Mouse (Mus musculus): ENCODE measurements around the gene Higd1c.
"Not testable (repeated sequence)": the region's sequence is repeated elsewhere in the genome, so short reads cannot be mapped to it uniquely, and the experiment has no call there.

Higd1c gene

DNA sequence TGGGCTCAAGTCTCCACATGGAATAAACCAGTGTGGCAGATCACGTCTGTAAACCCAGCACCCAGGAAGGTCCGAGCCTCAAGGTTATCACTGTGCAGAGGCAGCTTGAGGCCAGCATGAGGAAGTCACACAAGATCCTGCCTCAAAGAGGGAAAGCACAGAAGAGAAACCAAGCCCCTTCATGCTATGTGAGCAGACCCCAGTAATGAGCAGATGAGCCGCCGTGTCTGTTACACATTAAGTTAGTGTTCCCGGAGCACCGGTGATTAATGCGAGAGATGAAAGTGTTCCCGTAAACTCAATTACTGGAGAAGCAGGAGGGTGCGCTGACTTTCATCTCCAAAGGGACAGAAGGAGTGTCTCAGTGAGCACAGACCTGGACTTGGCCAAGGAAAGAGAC, 1.6 kb downstream of the Higd1c start:
- DNase-seq: not testable (repeated sequence)

DNA sequence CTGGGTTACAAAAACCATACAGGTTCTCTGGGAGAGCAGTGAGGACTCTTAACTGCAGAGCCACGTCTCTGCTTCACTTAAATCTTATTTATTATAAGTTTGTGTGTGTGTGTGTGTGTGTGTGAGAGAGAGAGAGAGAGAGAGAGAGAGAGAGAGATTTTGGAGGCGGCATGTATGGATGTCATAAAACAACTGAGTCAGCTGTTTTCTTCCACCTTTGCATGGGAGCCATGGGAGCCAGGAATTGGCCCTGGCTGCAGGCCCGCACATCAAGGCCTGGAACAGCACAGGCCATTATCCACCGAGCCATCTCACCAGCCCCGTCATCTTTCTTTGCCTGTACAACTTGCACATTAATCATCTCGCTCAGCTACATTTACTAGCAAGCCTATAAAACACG, 2.8 kb downstream of the Higd1c start:
- no peak for DNase-seq

- peak; percentile 61 for DNase-seq
Observed at GRCm38 (mm10) chr15:100375066-100375465, 10.7 kb downstream of the Higd1c start.

- DNase-seq: not testable (repeated sequence)
Observed at GRCm38 (mm10) chr15:100377847-100378505, 13.6 kb downstream of the Higd1c start.

GRCm38 (mm10) chr15:100379658-100380057, 15.3 kb downstream of the Higd1c start:
- DNase-seq: no peak

DNA sequence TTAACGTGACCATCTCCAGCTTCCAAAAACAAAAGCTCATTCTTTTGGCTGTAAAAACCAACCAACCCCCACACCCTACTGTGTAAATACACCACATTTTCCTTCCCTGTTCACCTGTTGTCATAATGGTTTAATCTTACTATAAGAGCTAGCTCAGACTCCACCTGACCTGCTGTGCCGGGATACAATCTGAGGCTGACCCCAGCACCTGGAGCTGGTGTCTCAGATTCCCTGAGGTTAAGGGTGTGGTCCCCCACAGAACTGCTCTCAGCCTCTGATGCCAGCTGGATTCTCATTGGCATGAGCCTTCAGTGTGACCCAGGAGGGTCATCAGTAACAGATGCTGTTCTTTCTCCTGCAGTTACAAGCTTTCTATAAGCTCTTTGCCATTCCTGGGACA, 15.8 kb downstream of the Higd1c start:
- DNase-seq: no peak

- no peak for DNase-seq
Observed at GRCm38 (mm10) chr15:100385705-100386104, 21.4 kb downstream of the Higd1c start.

GRCm38 (mm10) chr15:100387544-100388223, 23.3 kb downstream of the Higd1c start:
- DNase-seq: no peak

DNA sequence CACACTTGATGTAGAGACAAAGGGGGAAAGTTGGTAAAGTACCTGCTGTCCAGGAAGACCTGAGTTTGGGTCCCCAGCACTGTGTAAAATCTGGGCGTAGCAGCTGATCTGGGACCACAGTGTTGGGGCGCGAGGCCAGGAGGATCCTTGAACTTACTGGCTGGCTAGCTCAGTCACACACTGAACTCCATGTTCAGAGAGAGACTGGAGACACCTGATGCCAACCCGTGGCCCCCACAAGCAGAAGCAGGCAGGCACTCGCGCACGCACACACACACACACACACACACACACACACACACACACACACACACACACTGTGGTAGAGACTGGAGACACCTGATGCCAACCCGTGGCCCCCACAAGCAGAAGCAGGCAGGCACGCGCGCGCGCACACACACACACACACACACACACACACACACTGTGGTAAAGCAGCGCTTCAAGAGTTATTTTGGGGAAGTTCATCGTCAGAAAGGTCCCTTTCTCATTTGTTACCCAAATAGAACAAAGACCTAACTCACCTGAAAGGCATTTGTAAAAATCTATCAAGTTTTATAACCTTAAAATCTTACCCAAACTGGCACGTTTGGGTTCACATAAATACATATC, 24.0 kb downstream of the Higd1c start:
- no peak for DNase-seq

- DNase-seq: no peak
Observed at GRCm38 (mm10) chr15:100388886-100389285, 24.5 kb downstream of the Higd1c start.

DNA sequence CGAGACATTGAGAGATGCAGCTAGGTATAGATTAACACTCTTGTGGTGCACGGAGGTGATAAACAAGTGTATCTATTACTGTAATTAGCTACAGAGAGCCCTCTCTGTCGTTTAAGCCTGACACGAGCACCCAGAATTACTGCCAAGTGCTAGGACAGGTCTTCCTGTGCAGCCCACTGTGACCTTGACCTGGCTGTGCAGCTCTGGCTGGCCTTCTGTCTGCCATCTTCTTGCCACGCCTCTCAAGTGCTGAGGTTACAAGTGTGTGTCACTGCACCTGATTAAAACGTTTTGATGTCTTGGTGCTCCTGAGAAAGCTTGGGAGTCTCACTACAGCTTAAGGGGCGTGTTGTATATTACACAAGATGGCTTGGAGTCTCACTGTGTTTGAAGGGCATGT, 26.7 kb downstream of the Higd1c start:
- no peak for DNase-seq

DNA sequence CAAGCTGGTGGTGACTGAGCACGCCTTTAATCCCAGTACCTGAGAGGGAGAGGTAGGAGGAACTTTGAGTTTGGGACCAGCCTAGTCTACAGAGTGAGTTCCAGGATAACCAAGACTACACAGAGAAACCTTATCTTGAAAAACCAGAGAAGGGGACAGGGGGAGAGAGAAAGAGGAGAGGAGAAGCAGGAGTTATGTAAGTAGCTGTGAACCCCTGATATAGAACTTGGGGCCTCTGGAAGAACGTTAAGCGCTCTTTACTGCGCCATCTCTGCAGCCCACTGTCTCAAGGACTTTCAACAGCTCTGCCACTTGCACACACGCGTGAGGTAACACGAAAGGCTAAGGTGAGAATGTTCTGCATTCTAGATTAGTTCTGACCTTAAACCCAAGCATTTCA, 27.3 kb downstream of the Higd1c start:
- DNase-seq: no peak

- no peak for DNase-seq
Observed at GRCm38 (mm10) chr15:100393016-100393415, 28.7 kb downstream of the Higd1c start.

GRCm38 (mm10) chr15:100395561-100395960, 31.2 kb downstream of the Higd1c start:
- no peak for DNase-seq

- DNase-seq: no peak
Observed at GRCm38 (mm10) chr15:100400592-100401250, 36.4 kb downstream of the Higd1c start.

GRCm38 (mm10) chr15:100401811-100402210, 37.5 kb downstream of the Higd1c start:
- DNase-seq: no peak

DNA sequence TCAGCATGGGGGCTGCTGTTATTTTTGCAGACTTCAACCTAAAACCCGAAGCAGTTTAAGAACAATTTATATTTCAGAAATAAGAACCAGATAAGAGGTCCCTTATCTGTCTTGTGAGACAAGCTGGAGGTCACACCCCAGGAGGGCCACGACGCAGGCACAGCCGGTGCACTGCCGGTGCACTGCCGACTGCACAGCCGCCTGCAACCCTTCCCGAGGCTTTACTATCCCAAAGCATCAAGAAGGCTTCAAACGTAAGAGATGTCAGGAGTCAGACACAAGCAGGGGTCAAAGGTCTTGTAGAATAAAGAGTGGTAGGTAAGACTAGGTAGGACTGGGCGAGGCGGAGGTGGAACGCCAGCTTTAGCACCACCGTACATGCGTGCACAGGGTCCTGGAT, 38.0 kb downstream of the Higd1c start:
- no peak for DNase-seq

GRCm38 (mm10) chr15:100402798-100403197, 38.5 kb downstream of the Higd1c start:
- DNase-seq: no peak

DNA sequence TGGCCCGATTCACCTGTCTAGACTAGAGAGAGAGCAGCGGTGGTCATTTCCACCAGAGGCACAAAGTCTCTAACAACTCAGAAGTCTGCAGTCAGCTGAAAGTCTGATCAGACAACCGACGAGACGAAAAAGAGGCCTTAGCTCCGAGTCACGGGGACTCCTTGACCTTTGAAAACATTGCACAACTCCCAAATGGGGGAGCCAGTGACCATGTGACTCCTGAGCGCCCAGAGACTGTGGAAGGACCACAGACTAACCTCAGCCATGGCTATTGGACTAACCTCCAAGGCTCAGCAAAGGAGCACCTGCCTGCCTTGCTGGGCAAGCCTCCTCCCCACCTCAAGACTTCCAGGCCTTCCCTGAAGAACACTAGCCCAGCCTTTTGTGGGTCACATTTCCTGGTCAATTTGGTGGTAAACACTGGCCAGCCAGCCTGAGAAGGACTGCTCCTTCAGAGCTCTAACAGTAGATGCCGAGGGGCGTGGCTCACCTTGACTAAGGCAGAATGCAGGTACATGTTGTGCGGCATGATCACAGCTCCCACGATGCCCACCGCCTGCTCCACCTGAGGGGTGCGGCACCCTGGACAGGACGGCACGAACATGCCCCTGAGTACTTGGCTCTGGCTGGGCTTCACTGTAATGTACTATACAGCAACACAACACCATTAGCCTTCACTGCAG, 39.1 kb downstream of the Higd1c start:
- no peak for DNase-seq

DNA sequence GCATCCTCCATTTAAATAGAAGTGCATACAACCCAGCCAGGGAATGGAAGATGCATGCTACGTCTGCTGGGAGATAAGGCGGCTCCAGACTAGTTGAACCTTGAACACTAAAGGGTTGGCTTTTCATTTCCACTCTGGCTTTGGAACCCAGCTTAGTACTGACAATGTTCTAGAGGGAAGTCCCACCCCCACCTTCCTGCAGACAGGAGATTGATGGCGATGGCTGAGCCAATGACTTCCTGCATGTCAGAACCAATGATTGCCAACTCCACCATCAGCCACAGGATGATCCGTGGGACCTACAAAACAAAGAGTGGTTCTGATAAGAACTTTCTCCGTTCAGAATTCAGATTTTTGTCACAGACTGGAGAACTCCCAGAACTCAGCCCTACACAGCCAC, 41.7 kb downstream of the Higd1c start:
- DNase-seq: no peak

- no peak for DNase-seq
Observed at GRCm38 (mm10) chr15:100410918-100411672, 46.8 kb downstream of the Higd1c start.

DNA sequence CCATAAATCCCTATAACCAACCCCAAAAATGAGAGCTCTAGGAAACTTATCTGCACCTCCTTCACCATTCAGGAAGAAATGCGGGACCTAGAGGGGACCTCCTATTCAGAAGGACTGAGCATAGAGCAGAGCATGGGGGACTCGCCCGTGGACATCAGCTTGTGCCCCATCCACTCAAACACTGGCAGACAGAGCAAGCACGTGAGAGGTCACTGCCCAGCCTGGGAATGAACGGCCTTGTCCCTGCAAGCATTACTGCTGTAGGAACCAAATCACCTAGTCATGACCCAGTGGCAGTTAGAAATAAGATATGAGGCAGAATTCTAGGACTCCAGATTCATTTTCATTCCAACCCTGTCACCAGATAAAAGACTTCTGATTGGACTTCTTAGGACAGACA, 47.4 kb downstream of the Higd1c start:
- DNase-seq: no peak

Measured in right cerebral cortex, adult 18-20 months (tissue).